Mouse (Mus musculus): Measurements from ENCODE around the gene Tas2r144.

DNA sequence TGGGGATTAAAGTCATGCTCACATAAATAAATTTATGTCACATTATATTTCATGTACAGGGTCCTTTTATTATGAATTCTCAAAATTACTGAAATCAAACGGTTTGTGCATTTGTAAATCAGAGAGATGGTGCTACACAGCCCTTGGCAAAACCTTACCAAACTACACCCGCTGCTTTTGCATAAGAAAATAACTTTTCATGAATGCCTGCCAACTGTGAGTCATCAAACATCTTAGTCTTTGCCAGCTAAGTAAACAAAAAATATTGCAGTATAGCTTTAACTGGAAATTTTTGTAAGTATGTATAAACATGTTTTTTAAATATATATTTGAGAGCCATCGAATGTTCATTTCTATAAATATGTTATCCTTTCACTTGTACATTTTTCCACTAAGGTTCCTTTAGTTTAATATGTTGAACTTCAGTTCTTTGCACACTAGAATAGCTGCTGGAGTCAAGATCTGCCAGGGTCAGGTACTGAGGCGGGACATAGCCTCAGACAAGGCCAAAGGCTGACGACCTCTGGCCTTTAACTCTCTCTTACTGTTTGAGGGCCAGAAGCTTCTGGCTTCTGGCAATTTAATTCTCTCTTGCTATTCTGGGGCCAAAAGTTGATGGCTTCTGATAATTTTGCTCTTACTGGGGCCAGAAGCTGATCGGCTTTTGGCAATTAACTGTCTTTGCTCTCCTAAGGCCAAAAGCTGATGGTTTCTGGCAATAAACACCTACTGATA, 26.4 kb downstream of the Tas2r144 start:
- TF ChIP-seq GATA1 (IDR thresholded peaks at IDR 0.05; ENCODE audit: borderline replicate concordance, low read length) (no peak), FLI1 (IDR thresholded peaks at IDR 0.05; ENCODE audit: low read length) (no peak)

Data from megakaryocyte, embryonic 14.5 days (primary cell).